Mouse (Mus musculus) stomach, postnatal 0 days (tissue): ENCODE data around the gene Dnah8.

Source experiments
- CTCF ChIP-seq: IDR thresholded peaks from 2 replicates; pipeline ENCODE4 v1.5.1; 2016; ENCODE audit warnings: antibody characterized with exemption, low read depth, mild to moderate bottlenecking, moderate library complexity
- EP300 ChIP-seq: optimal IDR thresholded peaks from 2 replicates; pipeline ENCODE3; 2016; ENCODE audit warnings: antibody characterized with exemption

GRCm38 (mm10) chr17:30727788-30728187, 103.6 kb downstream of the Dnah8 start:
- TF ChIP-seq CTCF: peak; percentile 51
- TF ChIP-seq EP300: no peak
